Mouse (Mus musculus): ENCODE results near the gene Slc16a3. TPM values are rescaled to one million over a fixed set of nuclear protein-coding genes. Genes with fewer than 3 reads are reported as not detected.
A peak's percentile ranks its signal among the peaks of the same experiment; 100 is the strongest.

Gene Slc16a3
- total RNA-seq (2021): 100 to 1,000 TPM; 365 to 521 TPM
- long read RNA-seq, experiment 1, full-length matches to known transcripts: 607 of 751 reads
- long read RNA-seq, experiment 1, partial matches to known transcripts: 95 of 751 reads
- long read RNA-seq, experiment 1, other reads (novel, unspliced or antisense): 49 of 751 reads
- long read RNA-seq, experiment 2, full-length matches to known transcripts: 591 of 731 reads
- long read RNA-seq, experiment 2, partial matches to known transcripts: 100 of 731 reads
- long read RNA-seq, experiment 2, other reads (novel, unspliced or antisense): 40 of 731 reads

DNA sequence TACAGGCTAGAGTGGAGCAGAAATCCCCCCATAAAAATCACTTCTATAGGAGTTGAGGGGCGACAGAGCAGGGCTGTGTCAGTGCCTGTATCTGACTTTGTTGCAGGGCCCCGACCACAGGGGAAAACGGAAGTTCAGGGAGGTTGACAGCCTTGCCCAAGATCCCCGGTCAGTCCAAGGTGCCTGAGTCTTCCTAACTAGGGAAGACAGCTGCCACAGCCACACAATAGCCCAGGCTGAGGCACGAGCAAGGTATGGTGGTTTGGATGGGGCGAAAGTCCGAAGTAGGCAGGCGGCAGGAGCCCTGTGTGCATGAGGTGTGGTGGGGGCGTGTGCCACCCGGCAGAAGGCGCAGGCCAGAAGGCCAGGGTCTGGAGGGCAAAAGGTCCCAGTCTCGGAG, at the start of gene Slc16a3:
Gene Slc16a3 (plus strand): TSS at position 153 of the 400 bp plus-strand sequence.
- intact Hi-C loops (cut with DNase I): no loop called here
- DNase-seq: no peak

- no peak for DNase-seq
- intact Hi-C loops (cut with DNase I): loop anchor here (10.0 kb wide), 1 partner anchor 254 kb away; no protein-coding TSS in a partner anchor
Measured at GRCm38 (mm10) chr11:120900276-120901244, 47.7 kb upstream of the Slc16a3 start.

DNA sequence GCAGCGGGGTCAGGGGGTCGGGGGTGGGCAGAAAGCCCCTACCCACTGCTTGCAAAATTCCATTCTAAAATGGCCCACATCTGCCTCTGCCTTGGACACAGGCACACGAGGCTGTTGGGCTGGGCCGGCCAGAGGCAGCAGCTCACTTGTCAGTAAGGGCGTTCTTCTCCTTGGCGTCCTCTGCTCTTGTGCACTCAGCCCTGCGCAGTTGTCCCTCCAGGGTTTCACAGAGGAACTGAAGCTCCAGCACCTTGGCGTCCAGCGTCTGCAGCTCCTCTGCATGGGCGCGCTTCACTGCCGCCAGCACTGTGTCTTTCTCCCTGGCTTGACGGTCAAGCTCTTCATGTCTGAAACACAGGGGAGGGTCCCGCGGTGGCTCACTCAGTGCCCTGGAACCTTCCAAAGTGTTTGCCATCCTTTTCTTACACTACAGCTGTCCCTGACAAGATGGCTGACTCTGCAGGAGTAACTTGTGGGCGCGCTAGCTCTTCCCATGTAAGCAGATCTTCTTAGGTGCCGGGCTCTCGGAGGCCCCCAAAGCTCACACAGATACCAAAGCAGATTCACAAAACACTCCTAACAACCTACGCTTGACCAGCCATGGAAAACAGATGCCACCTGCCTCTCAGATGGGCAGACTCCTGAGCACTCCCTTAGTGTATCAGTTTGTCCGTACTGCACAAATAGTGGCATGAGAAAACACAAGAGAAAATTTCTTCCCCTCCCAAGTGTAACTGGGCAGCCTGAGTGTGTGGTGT, 46.4 kb upstream of the Slc16a3 start:
- intact Hi-C loops (cut with DNase I): loop anchor here (10.0 kb wide), 1 partner anchor 253 kb away; no protein-coding TSS in a partner anchor
- DNase-seq: no peak

- intact Hi-C loops (cut with DNase I): loop anchor here (10.0 kb wide), 1 partner anchor 252 kb away; no protein-coding TSS in a partner anchor
Measured at GRCm38 (mm10) chr11:120902487-120903142, 45.7 kb upstream of the Slc16a3 start.

DNA sequence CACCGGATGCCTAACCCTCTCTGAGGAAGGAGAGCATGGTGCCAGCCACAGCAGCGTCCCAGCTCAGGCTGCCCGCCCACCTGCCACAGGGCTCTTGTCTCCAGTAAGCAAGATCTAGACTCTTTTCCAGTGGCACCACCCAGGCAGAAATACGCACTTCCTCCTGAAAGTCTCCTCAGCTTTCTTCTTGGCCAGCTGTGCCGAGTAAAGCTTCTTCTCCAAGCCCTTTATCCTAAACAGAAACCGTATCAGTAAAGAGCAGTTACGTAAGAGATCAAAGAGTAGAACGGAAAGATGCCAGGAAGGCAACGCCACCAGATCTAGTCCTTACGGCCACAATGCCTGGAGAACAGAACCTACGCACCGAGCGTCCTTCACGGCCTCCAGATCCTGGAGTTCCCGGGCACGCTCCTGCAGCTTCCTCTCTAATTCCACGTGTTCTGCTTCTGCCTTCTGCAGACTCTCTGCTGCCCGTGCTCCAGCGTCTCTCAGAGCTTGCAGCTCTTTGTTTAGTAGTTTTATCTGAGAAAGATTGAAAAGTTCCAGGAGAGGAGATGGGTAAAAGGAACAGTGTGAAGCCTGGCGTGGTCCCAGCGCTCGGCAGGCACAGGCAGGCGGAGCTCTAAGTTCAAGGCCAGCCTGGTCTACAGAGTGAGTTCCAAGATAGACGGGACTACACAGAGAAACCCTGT, 45.0 kb upstream of the Slc16a3 start:
- intact Hi-C loops (cut with DNase I): loop anchor here (10.0 kb wide), 1 partner anchor 251 kb away; no protein-coding TSS in a partner anchor
- DNase-seq: no peak

More at GRCm38 (mm10) chr11:120902487-120903142, 45.7 kb upstream of the Slc16a3 start:
- no peak for DNase-seq

DNA sequence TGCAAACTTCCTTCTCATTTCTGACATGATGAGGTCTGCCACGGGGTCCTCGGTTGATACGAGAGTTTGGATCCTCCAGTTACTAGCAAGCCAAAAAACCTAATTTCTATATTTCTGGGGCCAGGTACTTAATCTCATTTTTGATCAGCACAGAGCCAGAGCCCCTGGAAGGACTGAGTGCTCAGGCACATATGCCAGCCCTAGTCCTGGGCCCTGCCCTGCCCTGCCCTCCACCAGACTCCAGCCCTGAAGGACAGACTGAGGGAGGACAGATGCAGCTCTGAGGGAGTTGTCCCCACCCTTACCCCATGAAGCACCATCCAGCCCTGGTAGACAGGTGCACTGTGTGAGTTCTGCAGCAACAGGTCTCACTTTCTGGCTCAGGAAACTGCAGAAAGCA, 43.7 kb upstream of the Slc16a3 start:
- intact Hi-C loops (cut with DNase I): loop anchor here (10.0 kb wide), 1 partner anchor 250 kb away; no protein-coding TSS in a partner anchor

GRCm38 (mm10) chr11:120905430-120905873, 42.8 kb upstream of the Slc16a3 start:
- intact Hi-C loops (cut with DNase I): loop anchor here (10.0 kb wide), 1 partner anchor 249 kb away; no protein-coding TSS in a partner anchor
- peak; percentile 53 to 70 for DNase-seq

More for the DNA sequence above, 43.7 kb upstream of the Slc16a3 start:
- no peak for DNase-seq

DNA sequence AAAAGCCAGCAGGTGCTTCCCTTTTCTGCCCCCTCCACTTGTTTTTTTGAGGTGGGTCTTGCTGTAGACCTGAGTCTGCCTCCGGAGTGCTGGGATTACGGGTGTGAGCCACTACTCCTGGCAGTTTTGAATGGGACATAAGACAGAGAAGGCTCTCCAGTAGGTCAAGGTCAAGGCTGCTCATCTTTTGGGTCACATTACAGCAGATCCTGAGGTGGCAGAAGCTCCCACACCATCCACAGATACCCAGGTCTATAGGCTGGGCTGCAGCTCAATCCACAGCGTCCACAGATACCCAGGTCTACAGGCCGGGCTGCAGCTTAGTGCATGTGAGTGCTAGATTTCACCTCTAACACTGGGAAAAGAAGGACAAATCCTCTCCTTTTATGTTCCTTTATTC, 34.5 kb upstream of the Slc16a3 start:
- intact Hi-C loops (cut with DNase I): no loop called here
- no peak for DNase-seq

- no peak for DNase-seq
- intact Hi-C loops (cut with DNase I): no loop called here
Measured at GRCm38 (mm10) chr11:120916477-120916876, 31.8 kb upstream of the Slc16a3 start.

GRCm38 (mm10) chr11:120917756-120918155, 30.5 kb upstream of the Slc16a3 start:
- DNase-seq: no peak
- intact Hi-C loops (cut with DNase I): no loop called here

GRCm38 (mm10) chr11:120922528-120922927, 25.8 kb upstream of the Slc16a3 start:
- intact Hi-C loops (cut with DNase I): no loop called here
- DNase-seq: no peak

GRCm38 (mm10) chr11:120928468-120928867, 19.8 kb upstream of the Slc16a3 start:
- no peak for DNase-seq
- intact Hi-C loops (cut with DNase I): no loop called here

- intact Hi-C loops (cut with DNase I): no loop called here
- no peak for DNase-seq
Measured at GRCm38 (mm10) chr11:120931479-120931878, 16.8 kb upstream of the Slc16a3 start.

- intact Hi-C loops (cut with DNase I): no loop called here
- peak; percentile 86 to 94 for DNase-seq
Measured at GRCm38 (mm10) chr11:120932564-120933398, 15.5 kb upstream of the Slc16a3 start, which contains the start of gene Ccdc57. Ccdc57 (minus strand) TSS chr11:120932872.

DNA sequence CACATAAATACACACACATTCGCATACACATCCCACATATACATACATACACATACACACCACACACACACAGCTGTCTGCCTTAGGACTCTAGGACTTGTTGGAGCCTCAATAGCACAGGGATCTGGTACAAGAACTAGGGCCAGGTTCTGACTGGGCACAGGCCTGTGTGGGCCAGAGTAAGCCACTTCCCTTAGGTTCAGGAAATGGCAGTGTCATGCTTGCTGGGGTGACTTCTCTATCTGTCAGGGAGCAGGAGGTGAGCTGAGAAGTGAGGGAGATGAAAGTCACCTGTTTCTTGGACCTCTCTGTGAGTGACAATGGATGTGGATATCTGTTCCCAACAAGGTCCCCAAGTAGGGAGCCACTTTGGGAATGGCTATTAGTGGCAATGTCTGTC, 10.3 kb upstream of the Slc16a3 start:
- no peak for DNase-seq
- intact Hi-C loops (cut with DNase I): no loop called here

- intact Hi-C loops (cut with DNase I): no loop called here
- DNase-seq: no peak
Measured at GRCm38 (mm10) chr11:120938795-120939194, 9.5 kb upstream of the Slc16a3 start.

DNA sequence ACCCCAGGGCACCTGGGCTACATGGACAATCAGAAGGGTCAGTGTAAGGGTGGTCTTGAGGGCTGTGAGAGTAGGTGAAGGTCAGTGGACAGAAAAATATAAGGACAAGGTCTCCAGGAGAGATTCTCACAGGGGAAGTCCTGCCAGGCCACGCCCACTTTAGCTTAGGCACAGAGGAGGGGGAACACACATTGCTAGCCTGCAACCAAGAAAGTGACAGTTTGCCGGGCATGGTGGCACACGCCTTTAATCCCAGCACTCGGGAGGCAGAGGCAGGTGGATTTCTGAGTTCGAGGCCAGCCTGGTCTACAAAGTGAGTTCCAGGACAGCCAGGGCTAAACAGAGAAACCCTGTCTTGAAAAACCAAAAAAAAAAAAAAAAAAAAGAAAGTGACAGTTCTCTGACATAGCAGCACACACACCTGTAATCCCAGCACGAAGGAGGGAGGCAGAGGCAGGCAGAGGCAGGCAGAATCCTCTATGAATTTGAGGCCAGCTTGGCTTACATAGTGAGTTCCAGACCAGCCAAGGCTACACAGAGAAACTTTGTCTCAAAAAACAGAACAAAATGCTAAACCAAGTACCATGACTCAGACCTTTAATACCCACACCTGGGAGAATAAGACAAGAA, 8.5 kb upstream of the Slc16a3 start:
- DNase-seq: no peak
- intact Hi-C loops (cut with DNase I): no loop called here

DNA sequence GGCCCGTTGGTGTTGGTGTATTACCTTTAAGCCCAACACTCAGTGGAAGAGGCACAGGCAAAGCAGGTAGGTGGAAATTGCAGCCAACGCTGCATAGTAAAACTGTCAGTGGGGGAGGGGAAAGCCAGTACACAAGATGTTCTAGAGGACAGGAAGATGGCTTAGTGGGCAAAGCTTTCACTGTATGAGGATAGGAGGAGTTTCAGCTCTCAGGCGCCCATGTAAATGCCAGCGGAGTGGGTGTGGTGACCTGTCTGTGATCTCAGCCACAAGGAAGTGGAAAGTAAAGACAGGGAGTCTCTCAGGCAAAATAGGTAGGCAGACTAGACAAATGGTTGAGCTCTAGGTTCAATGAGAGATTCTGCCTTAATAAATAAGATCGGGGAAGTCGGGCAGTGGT, 7.3 kb upstream of the Slc16a3 start:
- no peak for DNase-seq
- intact Hi-C loops (cut with DNase I): no loop called here

Data from gastrocnemius, postnatal 36 days (tissue).